Mouse (Mus musculus): ENCODE results near the gene Zfp715. TPM values are rescaled to one million over a fixed set of nuclear protein-coding genes. Genes with fewer than 3 reads are reported as not detected.
A peak's percentile ranks its signal among the peaks of the same experiment; 100 is the strongest.

Gene Zfp715
- total RNA-seq (2014; fragmentation: Nextera tagmentation) (17.7 and 20.7 TPM in 2 replicates), total RNA-seq (2017) (13.3 and 22.0 TPM in 2 replicates)

DNA sequence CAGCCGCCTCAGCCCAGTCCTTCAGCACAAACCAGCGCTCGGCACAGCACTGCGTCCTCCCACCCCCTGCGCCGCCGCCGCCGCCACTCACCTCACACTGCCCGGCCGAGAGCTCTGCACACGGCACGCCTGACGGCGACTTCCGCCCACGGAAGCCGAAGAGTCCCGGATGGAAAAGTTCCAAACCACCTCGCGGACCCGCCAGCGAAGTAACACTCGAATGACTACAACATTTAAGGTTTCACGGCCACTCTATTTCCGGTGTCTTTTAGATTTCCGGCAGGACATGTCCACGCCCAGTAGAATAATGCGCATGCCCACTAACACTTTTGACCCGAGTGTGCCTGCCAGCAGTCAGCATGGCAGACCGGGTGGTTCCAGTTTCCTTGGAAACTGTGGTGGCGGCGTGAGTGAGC lies at the start of gene Zfp715:
Gene Zfp715 (minus strand): TSS at position 282 of the 416 bp plus-strand sequence.
- ATAC-seq (replicated peaks; ENCODE audit: poor library complexity, severe bottlenecking) = peak; percentile 90

DNA sequence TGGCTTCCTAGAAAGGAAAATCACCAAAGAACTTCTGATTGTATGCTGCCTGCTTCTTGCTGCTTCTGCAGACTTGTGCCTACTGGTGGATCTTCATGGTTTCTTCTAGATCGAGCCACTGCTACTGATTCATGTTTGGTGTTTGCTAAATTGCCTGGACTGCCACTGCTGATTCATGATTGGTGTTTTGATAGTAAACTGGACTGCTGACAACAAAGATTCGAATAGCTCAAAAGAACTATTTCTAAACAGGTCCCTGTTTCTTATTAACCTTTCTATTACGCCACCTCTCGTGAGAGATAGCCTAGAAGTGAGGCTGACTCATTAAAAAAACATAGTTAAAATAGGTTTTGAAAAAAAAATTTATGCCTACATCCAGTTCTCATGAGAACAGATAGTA lies 48.9 kb upstream of the Zfp715 start:
- ATAC-seq (replicated peaks; ENCODE audit: poor library complexity, severe bottlenecking) = no peak

DNA sequence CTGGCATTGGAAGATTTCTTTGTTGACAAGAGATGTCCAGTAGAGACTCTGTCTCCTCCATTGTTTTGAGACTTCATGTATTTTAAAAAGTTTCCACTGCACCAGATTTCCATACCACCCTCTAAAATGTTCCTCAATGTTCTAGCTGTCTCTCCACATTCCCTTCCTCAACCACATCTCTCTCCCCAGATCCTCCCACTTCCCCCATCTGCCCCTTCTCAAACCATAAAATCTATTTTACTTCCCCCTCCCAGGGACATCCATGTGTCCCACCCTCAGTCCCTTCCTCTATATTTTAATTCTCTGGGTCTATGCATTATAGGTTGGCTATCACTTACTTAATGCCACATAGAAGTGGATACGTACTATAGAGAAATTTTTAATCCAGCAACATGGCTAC lies 48.3 kb upstream of the Zfp715 start:
- ATAC-seq (replicated peaks; ENCODE audit: poor library complexity, severe bottlenecking) = peak; percentile 98

DNA sequence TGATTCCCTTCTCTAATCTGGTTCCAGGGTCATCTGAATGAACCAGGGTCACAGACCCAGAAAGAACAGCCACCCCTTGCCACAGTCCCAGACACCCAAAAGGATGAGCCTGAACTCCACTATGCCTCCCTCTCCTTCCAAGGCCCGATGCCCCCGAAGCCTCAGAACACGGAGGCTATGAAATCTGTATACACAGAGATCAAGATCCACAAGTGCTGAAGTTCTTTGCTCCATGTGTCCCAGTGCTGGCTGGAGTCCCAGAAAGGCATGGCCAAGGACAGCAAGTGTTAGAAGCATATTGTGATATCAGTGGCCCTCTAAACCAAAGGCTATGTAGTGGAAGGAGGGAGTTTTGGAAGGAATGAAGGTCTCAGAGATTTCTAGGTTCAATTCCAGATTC lies 45.5 kb upstream of the Zfp715 start:
- ATAC-seq (replicated peaks; ENCODE audit: poor library complexity, severe bottlenecking) = no peak

DNA sequence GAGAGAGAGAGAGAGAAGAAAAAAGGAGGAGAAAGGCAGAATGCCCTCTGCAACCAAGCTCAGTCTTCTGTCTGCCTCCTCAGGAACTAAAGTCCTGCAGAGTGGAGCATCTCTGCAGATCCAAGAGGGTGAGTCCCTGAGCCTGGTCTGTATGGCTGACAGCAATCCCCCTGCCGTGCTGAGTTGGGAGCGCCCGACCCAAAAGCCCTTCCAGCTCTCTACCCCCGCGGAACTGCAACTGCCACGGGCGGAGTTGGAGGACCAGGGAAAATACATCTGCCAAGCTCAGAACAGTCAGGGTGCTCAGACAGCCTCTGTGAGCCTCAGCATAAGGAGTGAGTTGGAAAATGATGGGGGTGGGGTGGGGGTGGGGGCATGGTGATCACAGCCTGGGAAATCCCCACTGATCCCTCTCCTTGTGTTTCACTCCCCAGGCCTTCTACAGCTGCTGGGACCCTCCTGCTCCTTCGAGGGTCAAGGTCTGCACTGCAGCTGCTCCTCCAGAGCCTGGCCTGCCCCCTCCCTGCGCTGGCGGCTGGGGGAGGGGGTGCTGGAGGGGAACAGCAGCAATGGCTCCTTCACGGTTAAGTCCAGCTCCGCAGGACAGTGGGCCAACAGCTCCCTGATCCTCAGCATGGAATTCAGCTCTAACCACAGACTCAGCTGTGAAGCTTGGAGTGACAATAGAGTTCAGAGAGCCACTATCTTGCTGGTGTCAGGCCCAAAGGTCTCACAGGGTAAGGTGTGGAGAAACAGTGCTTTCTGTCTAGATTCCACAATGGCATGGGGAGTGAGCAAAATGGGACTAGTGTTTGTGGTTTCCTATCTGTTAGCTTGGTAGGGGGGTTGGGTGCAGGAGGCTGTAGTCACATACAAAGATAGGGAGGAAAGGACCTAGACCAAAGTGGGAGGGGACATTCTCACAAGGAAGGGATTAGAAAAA lies 42.1 kb upstream of the Zfp715 start:
- ATAC-seq (replicated peaks; ENCODE audit: poor library complexity, severe bottlenecking) = no peak; the same call in 1 of the 2 replicates

- no peak for ATAC-seq (replicated peaks; ENCODE audit: poor library complexity, severe bottlenecking)
These were observed 40.7 kb upstream of the Zfp715 start for GRCm38 (mm10) chr7:43353758-43354157.

- peak; percentile 78 for ATAC-seq (replicated peaks; ENCODE audit: poor library complexity, severe bottlenecking)
These were observed 40.0 kb upstream of the Zfp715 start for GRCm38 (mm10) chr7:43353118-43353517.

- ATAC-seq (replicated peaks; ENCODE audit: poor library complexity, severe bottlenecking) = peak; percentile 46
These were observed 38.1 kb upstream of the Zfp715 start, which contains the start of gene Siglecf for GRCm38 (mm10) chr7:43351154-43351553. Gene Siglecf, plus strand, starts transcription at chr7:43351341.

DNA sequence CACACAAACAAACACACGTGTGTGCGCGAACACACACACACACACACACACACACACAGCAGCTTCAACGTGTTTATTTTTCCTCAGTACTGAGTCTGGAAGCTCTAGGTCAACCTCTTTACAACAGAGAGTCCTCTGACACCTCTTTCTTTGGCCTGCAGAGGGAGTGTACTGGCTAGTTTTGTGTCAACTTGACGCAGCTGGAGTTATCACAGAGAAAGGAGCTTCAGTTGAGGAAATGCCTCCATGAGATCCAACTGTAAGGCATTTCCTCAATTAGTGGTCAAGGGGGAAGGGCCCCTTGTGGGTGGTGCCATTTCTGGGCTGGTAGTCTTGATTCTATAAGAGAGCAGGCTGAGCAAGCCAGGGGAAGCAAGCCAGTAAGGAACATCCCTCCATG lies 36.5 kb upstream of the Zfp715 start:
- peak; percentile 44 for ATAC-seq (replicated peaks; ENCODE audit: poor library complexity, severe bottlenecking)

GRCm38 (mm10) chr7:43346571-43346970 lies 33.5 kb upstream of the Zfp715 start:
- ATAC-seq (replicated peaks; ENCODE audit: poor library complexity, severe bottlenecking) = no peak

- no peak for ATAC-seq (replicated peaks; ENCODE audit: poor library complexity, severe bottlenecking)
These were observed 33.1 kb upstream of the Zfp715 start for GRCm38 (mm10) chr7:43346148-43346547.

DNA sequence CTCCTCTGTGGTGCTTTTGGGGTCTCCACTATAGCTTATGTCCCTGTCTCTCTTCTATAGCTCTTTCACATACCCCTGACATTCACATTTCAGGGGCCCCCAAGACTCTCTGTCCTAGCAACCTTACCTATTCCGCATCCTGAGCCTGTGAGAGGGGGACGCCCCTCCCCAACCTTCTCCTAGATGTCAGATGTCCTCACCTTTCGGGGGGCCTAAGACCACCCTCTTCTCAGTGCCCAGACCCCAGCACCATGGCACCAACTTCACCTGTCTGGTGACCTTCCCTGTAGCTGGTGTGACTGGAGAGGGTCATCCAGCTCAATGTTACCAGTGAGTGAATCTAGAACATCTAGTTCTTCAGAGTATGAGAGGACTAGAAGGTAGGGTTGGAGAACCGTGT lies 31.4 kb upstream of the Zfp715 start:
- no peak for ATAC-seq (replicated peaks; ENCODE audit: poor library complexity, severe bottlenecking)

DNA sequence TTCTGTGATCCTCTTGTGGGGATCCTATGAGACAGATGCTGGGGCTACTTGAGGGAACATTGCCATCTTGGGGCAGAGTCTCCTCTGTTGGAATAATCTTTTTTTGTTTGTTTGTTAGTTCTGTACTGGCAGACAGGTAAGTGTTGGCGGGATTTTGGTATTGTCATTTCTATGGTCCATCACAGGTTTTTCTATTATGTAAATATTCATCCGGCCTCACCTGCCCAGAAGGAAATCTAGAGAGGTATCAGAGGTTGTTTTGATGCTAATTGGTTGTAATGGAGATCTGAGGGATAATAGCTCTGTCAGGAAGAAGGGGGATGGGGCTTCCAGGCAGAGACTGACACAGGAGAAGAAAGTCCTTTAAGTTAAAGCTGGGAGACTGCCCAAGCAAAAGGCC lies 30.9 kb upstream of the Zfp715 start:
- no peak for ATAC-seq (replicated peaks; ENCODE audit: poor library complexity, severe bottlenecking)

DNA sequence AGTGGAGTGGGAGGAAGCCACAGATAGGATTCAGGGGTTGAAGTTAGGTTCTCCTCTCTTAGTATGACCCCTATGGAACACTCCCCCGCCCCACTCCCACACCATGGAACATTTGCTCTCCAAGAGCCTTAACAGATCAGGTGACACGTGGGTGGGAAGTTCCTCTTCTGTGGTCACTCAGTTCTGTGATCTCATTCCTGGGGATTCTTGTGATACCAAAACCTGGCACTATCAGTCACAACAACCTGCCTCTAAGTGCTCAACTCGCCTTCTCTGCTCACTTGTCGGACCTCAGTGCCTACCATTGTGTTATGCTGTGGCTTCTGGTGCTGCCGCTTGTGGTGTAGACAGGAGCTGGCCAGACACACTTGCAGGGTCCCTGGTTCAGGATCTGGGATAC lies 30.1 kb upstream of the Zfp715 start:
- ATAC-seq (replicated peaks; ENCODE audit: poor library complexity, severe bottlenecking) = peak; percentile 88

DNA sequence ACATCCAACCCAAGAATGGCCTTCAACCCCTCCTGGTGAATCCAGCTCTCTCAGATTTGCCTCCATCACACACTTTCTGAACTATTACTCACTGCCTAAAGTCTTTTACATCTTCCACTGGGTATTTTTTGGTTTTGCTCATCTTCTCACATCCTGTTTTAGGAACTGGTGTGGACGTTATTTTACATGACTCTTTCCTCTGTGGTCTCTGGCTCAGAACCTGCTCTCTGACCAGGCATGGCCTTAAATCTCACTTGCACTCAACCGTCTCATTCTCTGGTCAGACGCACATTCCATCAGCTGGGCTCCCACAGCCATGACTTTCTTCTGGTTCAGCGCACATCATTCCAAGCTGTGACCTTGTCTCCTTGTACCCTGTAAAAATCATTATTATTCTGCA lies 27.7 kb upstream of the Zfp715 start:
- ATAC-seq (replicated peaks; ENCODE audit: poor library complexity, severe bottlenecking) = no peak

DNA sequence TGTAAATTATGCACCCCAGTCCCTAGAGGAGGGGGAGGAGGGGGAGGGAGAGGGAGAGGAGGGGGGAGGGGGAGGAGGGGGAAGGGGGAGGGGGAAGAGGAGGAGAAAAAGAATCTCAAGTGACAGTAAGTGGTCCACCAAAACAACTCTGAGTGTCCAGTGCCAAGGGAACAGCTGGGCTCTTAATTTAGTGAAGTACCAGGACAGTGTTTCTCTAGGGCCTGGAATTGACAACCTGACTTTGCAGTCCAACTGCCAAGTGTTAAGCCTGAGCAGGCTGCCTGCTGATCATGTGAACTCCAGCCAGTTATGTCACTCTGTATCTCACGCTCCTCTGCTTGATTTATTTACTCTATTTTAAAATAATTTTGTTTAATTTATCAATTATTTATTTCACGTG lies 20.8 kb upstream of the Zfp715 start:
- ATAC-seq (replicated peaks; ENCODE audit: poor library complexity, severe bottlenecking) = no peak

DNA sequence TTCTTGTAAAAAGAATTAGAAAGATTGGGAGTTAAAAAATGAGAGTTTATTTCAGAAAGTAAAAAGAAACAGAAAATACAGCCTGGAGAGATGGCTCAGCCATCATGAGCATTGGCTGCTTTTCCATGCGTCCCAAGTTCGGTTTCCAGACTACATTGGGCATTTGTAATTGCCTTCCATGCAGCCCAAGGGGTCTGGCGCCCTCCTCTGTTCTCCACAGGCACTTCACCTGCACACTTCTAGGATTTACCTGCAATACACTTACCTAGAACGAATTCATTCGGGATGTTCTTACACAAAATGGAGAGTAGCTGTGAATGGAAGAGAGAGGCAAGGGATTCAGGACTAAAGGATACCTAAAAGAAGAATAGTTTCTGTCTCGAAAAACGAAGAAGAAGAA lies 20.1 kb upstream of the Zfp715 start:
- ATAC-seq (replicated peaks; ENCODE audit: poor library complexity, severe bottlenecking) = peak; percentile 71

DNA sequence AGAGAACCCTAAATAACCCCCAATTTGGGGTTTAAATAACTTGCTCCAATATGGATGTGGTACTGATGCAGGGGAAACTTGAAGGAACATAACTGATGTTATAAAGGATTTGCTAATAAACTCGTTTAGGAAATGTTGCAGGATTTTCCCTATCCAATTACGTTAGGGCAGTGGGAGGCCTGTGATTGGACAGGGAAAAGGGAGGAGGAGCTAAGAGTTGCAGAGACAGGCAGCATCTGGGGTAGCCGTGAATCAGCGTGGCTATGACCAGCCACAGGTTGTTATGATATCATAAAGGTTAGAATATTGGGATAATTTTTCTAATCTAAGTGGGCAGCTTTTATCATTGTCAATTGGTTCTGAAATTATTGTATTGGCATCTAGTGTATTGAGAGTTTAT lies 15.0 kb upstream of the Zfp715 start:
- no peak for ATAC-seq (replicated peaks; ENCODE audit: poor library complexity, severe bottlenecking)

DNA sequence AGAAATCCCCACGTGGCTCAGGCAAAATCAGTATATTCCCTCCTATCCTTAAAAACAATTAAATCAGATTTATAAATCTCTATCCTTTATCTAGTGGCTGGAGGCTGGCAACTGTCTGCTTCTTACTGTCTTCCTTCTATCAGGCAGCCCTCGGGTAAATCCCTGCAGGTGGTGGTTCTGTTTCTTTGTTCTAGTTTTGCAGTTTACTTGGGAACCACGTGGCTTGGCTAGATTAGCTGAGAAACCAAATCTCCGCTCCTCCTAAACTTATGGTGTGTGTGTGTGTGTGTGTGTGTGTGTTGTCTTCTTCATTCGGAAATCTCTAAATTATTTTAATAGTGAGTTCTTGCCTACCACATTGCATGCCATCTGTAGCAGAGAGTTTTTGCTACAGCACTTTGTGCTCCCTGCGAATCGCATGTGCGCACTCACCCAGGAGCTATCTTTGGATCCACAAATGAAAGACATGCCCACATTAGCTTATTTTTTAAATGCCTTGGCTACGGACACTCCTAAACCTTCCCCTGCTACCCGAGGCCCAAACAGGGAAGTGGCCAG lies 13.2 kb upstream of the Zfp715 start:
- ATAC-seq (replicated peaks; ENCODE audit: poor library complexity, severe bottlenecking) = no peak

- ATAC-seq (replicated peaks; ENCODE audit: poor library complexity, severe bottlenecking) = peak; percentile 57
These were observed 595 bp downstream of the Zfp715 start for GRCm38 (mm10) chr7:43312386-43313012.

DNA sequence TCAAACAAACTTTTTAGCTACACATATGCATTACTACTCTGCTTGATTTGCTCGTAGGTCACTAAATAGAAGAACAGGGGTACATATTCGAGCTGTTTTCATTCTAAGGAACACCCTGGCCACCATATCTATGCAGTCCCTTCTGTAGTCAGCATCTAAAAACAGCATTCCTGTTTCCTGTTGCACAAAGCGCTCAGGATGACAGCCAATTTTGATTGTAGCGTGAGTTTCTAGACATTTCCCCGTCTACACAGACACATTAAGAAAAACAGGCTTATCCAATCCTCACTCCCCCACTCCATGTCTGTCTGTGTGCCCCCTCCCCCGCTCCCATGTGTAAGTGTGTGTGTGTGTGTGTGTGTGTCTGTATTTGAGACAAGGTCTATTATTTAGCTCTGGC lies 1.5 kb downstream of the Zfp715 start:
- ATAC-seq (replicated peaks; ENCODE audit: poor library complexity, severe bottlenecking) = no peak
